Mouse (Mus musculus) MEL (cell line): Measurements from ENCODE around the gene Flcn. TPM values are rescaled to one million over a fixed set of nuclear protein-coding genes. Genes with fewer than 3 reads are reported as not detected.

ENCODE experiments used
- DNase-seq: peaks from one replicate; pipeline ENCODE4 v3.0.0; 2011; ENCODE audit warnings: low read depth, low spot score
- H3K27ac ChIP-seq: 2 replicates; pipeline ENCODE4 v1.5.1; 2012; ENCODE audit warnings: low read depth, mild to moderate bottlenecking, control low read depth, low read length, moderate library complexity; ENCODE audit not compliant: control insufficient read depth
- H3K27me3 ChIP-seq, 2 experiments: fragments of 150-350 bp in 1 of 2; sonication (generic) in 1 of 2; 2 replicates each; pipeline ENCODE4 v1.6.1; 2012; ENCODE audit warnings: low read length in 2 of 2, mild to moderate bottlenecking in 2 of 2, improper control_type of control experiment in 1 of 2, moderate library complexity in 1 of 2; ENCODE audit not compliant: insufficient read depth in 2 of 2, control insufficient read depth in 1 of 2
- H3K36me3 ChIP-seq, 2 experiments: 2 replicates each; pipeline ENCODE4 v1.6.1; 2012 to 2014; ENCODE audit warnings: low read length in 2 of 2, improper control_type of control experiment in 1 of 2, inconsistent platforms in 1 of 2, mild to moderate bottlenecking in 1 of 2; ENCODE audit not compliant: insufficient read depth in 2 of 2, control insufficient read depth in 1 of 2
- H3K4me1 ChIP-seq, 2 experiments: fragments of 150-350 bp in 1 of 2; sonication (generic) in 1 of 2; 2 replicates each; pipeline ENCODE4 v1.6.1; 2012; ENCODE audit warnings: low read length in 2 of 2, improper control_type of control experiment in 1 of 2, mild to moderate bottlenecking in 1 of 2; ENCODE audit not compliant: insufficient read depth in 2 of 2, control insufficient read depth in 1 of 2
- H3K4me3 ChIP-seq, 2 experiments: fragments of 150-350 bp in 1 of 2; sonication (generic) in 1 of 2; 2 replicates each; pipeline ENCODE4 v1.5.1; 2012; ENCODE audit warnings: low read depth in 2 of 2, low read length in 2 of 2, mild to moderate bottlenecking in 2 of 2, moderate library complexity in 2 of 2, control low read depth in 1 of 2, improper control_type of control experiment in 1 of 2; ENCODE audit not compliant: control insufficient read depth in 1 of 2, insufficient read depth in 1 of 2
- H3K79me2 ChIP-seq: 2 replicates; pipeline ENCODE4 v1.6.1; 2012; ENCODE audit warnings: mild to moderate bottlenecking, low read length, moderate library complexity; ENCODE audit not compliant: control insufficient read depth, poor library complexity, insufficient read depth
- H3K9ac ChIP-seq: 2 replicates; pipeline ENCODE4 v1.6.1; 2012; ENCODE audit warnings: low read depth, mild to moderate bottlenecking, control low read depth, low read length, moderate library complexity; ENCODE audit not compliant: control insufficient read depth, poor library complexity, severe bottlenecking
- H3K9me3 ChIP-seq: fragments of 150-350 bp; sonication (generic); replicated peaks from 2 replicates; pipeline ENCODE4 v1.6.1; 2012; ENCODE audit warnings: mild to moderate bottlenecking, low read length, improper control_type of control experiment, moderate library complexity; ENCODE audit not compliant: insufficient read depth
- CHD2 ChIP-seq: IDR thresholded peaks from 2 replicates; pipeline ENCODE4 v1.6.1; 2011; ENCODE audit warnings: low read length, improper control_type of control experiment
- E2F4 ChIP-seq: IDR thresholded peaks from 2 replicates; pipeline ENCODE4 v1.6.1; 2011; ENCODE audit warnings: low read depth, low read length, improper control_type of control experiment, borderline replicate concordance
- ELF1 ChIP-seq: IDR thresholded peaks from 2 replicates; pipeline ENCODE4 v1.6.1; 2014; ENCODE audit warnings: low read depth, mild to moderate bottlenecking, inconsistent platforms, low read length, improper control_type of control experiment, moderate library complexity
- EP300 ChIP-seq, 2 experiments: IDR thresholded peaks; 2 replicates each; pipeline ENCODE4 v1.6.1; 2011; ENCODE audit warnings: improper control_type of control experiment in 2 of 2, low read length in 2 of 2, low read depth in 1 of 2, mild to moderate bottlenecking in 1 of 2
- ETS1 ChIP-seq: IDR thresholded peaks from 2 replicates; pipeline ENCODE4 v1.6.1; 2012; ENCODE audit warnings: low read depth, mild to moderate bottlenecking, inconsistent platforms, low read length, improper control_type of control experiment, moderate library complexity
- HCFC1 ChIP-seq: IDR thresholded peaks from 2 replicates; pipeline ENCODE4 v1.6.1; 2012; ENCODE audit warnings: low read depth, mild to moderate bottlenecking, inconsistent platforms, low read length, improper control_type of control experiment, moderate library complexity
- JUND ChIP-seq: IDR thresholded peaks from 2 replicates; pipeline ENCODE4 v1.6.1; 2011; ENCODE audit warnings: low read depth, mild to moderate bottlenecking, improper control_type of control experiment, low read length
- KAT2A ChIP-seq: conservative IDR thresholded peaks from 2 replicates; pipeline ENCODE4 v1.6.1; 2012; ENCODE audit warnings: low read depth, low read length, improper control_type of control experiment, inconsistent platforms
- MAX ChIP-seq: IDR thresholded peaks from 2 replicates; pipeline ENCODE4 v1.6.1; 2011; ENCODE audit warnings: low read length, improper control_type of control experiment
- MAZ ChIP-seq: IDR thresholded peaks from 2 replicates; pipeline ENCODE4 v1.6.1; 2012; ENCODE audit warnings: low read depth, mild to moderate bottlenecking, inconsistent platforms, low read length, improper control_type of control experiment
- MXI1 ChIP-seq: IDR thresholded peaks from 2 replicates; pipeline ENCODE4 v1.6.1; 2011; ENCODE audit warnings: mild to moderate bottlenecking, low read depth, low read length, improper control_type of control experiment
- MYB ChIP-seq: IDR thresholded peaks from 2 replicates; pipeline ENCODE4 v1.6.1; 2011; ENCODE audit warnings: mild to moderate bottlenecking, low read depth, low read length, improper control_type of control experiment
- MYC ChIP-seq: IDR thresholded peaks from 2 replicates; pipeline ENCODE4 v1.6.1; 2011; ENCODE audit warnings: low read depth, mild to moderate bottlenecking, low read length, improper control_type of control experiment, moderate library complexity
- POLR2AphosphoS2 ChIP-seq: IDR thresholded peaks from 2 replicates; pipeline ENCODE4 v1.6.1; 2011; ENCODE audit warnings: low read length, improper control_type of control experiment
- POLR2AphosphoS5 ChIP-seq: IDR thresholded peaks from 2 replicates; pipeline ENCODE4 v1.6.1; 2012; ENCODE audit warnings: low read depth, borderline replicate concordance, mild to moderate bottlenecking, inconsistent platforms, low read length, moderate library complexity, mixed read lengths
- RAD21 ChIP-seq: IDR thresholded peaks from 2 replicates; pipeline ENCODE4 v1.6.1; 2011; ENCODE audit warnings: mild to moderate bottlenecking, low read depth, low read length, improper control_type of control experiment
- SIN3A ChIP-seq: IDR thresholded peaks from 2 replicates; pipeline ENCODE4 v1.6.1; 2012; ENCODE audit warnings: low read length, improper control_type of control experiment, inconsistent platforms
- TAL1 ChIP-seq: IDR thresholded peaks from 2 replicates; pipeline ENCODE4 v1.6.1; 2012; ENCODE audit warnings: mild to moderate bottlenecking, inconsistent platforms, low read length, moderate library complexity, mixed read lengths
- TBP ChIP-seq: IDR thresholded peaks from 2 replicates; pipeline ENCODE4 v1.8.0; 2011; ENCODE audit warnings: low read depth, low read length, improper control_type of control experiment
- TCF12 ChIP-seq: IDR thresholded peaks from 2 replicates; pipeline ENCODE4 v1.6.1; 2014; ENCODE audit warnings: low read depth, mild to moderate bottlenecking, inconsistent platforms, low read length, improper control_type of control experiment, moderate library complexity
- UBTF ChIP-seq: IDR thresholded peaks from 2 replicates; pipeline ENCODE4 v1.6.1; 2012; ENCODE audit warnings: low read depth, mild to moderate bottlenecking, inconsistent platforms, low read length, improper control_type of control experiment, moderate library complexity, borderline replicate concordance; ENCODE audit not compliant: insufficient read depth
- USF1 ChIP-seq: IDR thresholded peaks from 2 replicates; pipeline ENCODE4 v1.6.1; 2014; ENCODE audit warnings: low read depth, mild to moderate bottlenecking, inconsistent platforms, low read length, improper control_type of control experiment, moderate library complexity
- ZC3H11A ChIP-seq: IDR thresholded peaks from 2 replicates; pipeline ENCODE4 v1.6.1; 2012; ENCODE audit warnings: low read depth, mild to moderate bottlenecking, inconsistent platforms, low read length, improper control_type of control experiment
- ZMIZ1 ChIP-seq: IDR thresholded peaks from 2 replicates; pipeline ENCODE4 v1.6.1; 2012; ENCODE audit warnings: low read depth, mild to moderate bottlenecking, inconsistent platforms, low read length, improper control_type of control experiment, moderate library complexity
- polyA plus RNA-seq, 2 experiments: library from polyadenylated mRNA; stranded (reverse) in 1 of 2; unstranded in 1 of 2; fragments of >175 nt in 1 of 2; fragments of >200 nt in 1 of 2; gene quantifications; 2 replicates each; pipeline versions ENCODE4 v1.2.1 to v1.2.4; 2012; ENCODE audit warnings: low replicate concordance in 2 of 2, low read depth in 1 of 2; ENCODE audit not compliant: insufficient read length in 2 of 2, insufficient read depth in 1 of 2, missing spikeins in 1 of 2
- total RNA-seq: library from RNA; depleted of rRNA; stranded (reverse); fragments of 300-350 nt; gene quantifications from 2 replicates; pipeline ENCODE4 v1.2.3, GENCODE M21; 2012

Flcn gene
- total and polyA plus RNA-seq, 3 experiments: 33.7 to 36.1 TPM; not detected in 1

DNA sequence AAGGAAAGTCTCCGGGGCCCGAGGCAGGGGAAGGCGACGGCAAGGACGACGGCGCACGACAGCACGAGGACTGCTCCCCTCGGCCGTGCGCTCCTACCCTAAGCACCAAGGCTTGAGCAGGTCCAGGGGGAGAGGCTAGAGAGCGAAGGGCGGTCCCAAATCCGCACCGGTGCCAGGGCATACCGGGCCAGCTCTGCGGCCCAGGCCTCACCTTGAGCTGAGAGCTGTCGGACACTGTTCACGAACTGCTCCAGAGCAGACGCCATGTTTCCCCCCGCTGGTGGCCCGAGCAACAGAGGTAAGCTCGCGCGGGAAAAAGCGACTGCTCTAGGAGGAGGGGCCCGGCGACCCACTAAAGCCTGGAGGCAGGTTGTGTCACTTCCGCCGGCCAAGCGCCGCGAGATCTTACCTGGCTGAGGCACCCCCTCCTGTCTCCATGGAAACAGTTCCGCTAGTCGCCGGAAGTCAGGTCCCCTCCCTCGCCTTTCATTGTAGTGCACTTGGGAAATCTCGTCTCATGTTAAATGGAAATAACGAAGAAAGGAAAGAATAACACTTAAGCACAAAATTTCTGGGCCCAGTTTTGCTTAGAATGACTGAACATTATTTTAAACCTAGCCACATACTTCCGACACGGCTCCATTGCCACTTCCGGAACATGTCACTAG lies 29.8 kb upstream of the Flcn start, which contains the start of gene Cops3 (continued):
- peak; percentile 81 for TF ChIP-seq ELF1

DNA sequence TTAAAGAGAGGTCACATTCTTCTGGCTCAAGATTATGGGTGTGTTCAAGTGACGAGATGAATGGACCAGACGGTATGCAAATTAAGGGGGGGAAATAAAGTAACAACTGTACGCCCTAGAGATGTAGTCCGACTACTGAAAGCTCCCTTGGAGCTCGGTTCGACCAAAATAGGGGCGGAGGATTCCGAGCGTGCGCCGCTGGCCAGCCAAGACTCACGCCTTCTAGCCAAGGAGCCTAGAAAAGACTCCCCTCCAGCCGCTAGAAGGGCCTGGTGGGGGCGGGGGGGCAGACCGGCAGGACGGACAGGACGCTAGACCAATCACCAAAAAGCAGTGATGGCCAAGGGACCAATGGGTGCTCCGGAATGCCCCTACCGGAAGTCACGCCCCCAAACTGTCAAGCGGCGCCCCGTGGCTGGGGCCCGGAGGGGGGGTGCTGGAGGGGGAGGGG lies 29.2 kb upstream of the Flcn start, which contains the start of gene Nt5m:
Gene Nt5m, plus strand, starts transcription at position 440 of the 451 bp plus-strand sequence.
- Histone ChIP-seq H3K27ac (peak within 1 kb of the TSS; percentile 98), H3K9me3 (no peaks in the 10 kb centered on the region), H3K9ac (peak within 1 kb of the TSS; percentile 99), H3K79me2 (peaks cover 30% of the 10 kb centered on the region), H3K36me3 (peaks cover 20 to 24% of the 10 kb centered on the region in 2 experiments), H3K4me3 (peak within 1 kb of the TSS; percentile 93 to 94), H3K27me3 (no peaks in the 10 kb centered on the region), H3K4me1 (peaks cover 5 to 14% of the 10 kb centered on the region in 2 experiments)
- peak; percentile 98 for DNase-seq
- TF ChIP-seq ETS1 (peak; percentile 59), EP300 (IDR thresholded peaks at IDR 0.05; ENCODE audit: low read depth in 1 of 2, low read length in 2 of 2) (peak in 1 of 2 experiments; percentile 70; a peak in 2 of 4 replicates), E2F4 (no peak), ZC3H11A (no peak), MAZ (peak; percentile 98), ZMIZ1 (no peak), TBP (peak; percentile 47; the same call in 1 of the 2 replicates), MXI1 (peak; percentile 82), USF1 (peak; percentile 79), ELF1 (peak; percentile 81), CHD2 (peak; percentile 90), MYC (peak; percentile 55; the same call in 1 of the 2 replicates), MAX (no peak), MYB (0 out of 2 replicates have a peak, but pooled peaks have one; percentile 54), TCF12 (no peak; the same call in 1 of the 2 replicates), POLR2AphosphoS5 (no peak), HCFC1 (peak; percentile 77), SIN3A (peak; percentile 90)

DNA sequence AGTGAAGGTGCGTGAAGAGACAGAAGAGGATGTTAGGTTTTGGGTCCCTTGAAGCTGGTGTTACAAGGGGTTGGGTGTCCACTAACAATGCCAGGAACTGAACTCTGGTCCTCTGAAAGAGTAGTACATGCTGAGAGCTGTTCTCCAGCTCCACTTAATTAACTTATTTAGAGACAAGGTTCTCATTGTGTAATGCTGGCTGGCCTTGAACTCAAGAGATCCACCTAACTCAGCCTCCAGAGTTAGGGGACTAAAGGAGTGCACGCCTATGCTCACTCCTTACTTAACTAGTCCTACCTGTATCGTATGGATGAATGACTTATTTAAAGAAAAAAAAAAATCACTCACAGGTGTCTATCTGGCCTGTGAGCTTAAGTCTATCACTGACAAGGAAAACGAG lies 28.6 kb upstream of the Flcn start:
- H3K4me3 ChIP-seq: peak overlapping the region; percentile 93 to 94
- peak overlapping the region; percentile 88 for H3K9ac ChIP-seq
- DNase-seq: no peak
- no peaks in the 10 kb centered on the region for H3K27me3 ChIP-seq
- peaks cover 30% of the 10 kb centered on the region for H3K79me2 ChIP-seq
- TF ChIP-seq ETS1 (no peak), POLR2AphosphoS5 (no peak), RAD21 (no peak), UBTF (no peak), JUND (no peak), POLR2AphosphoS2 (no peak), ELF1 (no peak), SIN3A (no peak), HCFC1 (no peak), KAT2A (no peak), TAL1 (no peak)
- peak overlapping the region; percentile 89 for H3K27ac ChIP-seq
- H3K9me3 ChIP-seq: no peaks in the 10 kb centered on the region
- peaks cover 24 to 25% of the 10 kb centered on the region in 2 experiments for H3K36me3 ChIP-seq
- peaks cover 5 to 14% of the 10 kb centered on the region in 2 experiments for H3K4me1 ChIP-seq
